Mouse (Mus musculus) layer of hippocampus, adult 11-12 months (tissue): Measurements from ENCODE around the gene Ecpas.
A peak's percentile ranks its signal among the peaks of the same experiment; 100 is the strongest.

ENCODE experiments used
- DNase-seq: peaks from one replicate; pipeline ENCODE4 v3.0.0; 2022; ENCODE audit warnings: low spot score

The Ecpas gene

DNA sequence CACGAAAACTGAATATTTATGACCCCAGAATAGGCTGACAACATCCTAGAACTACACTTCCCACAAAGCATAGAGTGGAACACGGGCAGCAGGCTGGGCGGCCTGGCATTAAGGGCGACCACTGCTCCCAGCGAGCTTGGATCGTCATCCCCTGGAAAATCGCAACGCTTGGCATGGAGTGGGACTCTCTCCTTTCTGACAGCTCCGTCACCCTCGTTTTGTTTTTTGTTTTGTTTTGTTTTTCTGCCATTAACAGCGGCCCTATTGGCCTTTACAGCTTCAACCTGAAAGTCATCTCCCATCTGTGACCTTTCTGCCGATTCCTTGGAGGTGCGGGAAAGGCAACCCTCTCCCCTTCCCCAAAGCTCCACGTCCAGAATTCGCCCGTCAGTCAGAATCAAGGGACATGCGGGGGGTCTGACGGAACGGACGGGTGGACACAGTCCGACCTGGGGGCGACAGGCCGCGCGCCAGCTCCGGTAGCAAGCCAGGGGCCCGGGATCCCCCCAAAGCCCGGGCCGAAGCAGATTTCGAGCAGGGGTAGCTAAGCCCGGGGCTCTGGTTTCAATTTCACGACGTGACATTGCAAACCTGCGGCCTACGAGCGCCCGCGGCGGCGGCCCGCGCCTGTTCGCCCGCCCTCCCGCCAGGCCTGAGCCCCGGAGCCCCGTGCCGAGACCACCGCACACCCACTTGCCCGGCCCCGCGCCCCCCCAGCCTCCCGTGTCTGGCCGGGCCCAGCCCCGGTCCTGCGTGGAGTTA is 1.3 kb downstream of the Ecpas start:
- DNase-seq, result peak; percentile 57

- no peak for DNase-seq
Measured at GRCm38 (mm10) chr4:58910175-58911068, 2.1 kb downstream of the Ecpas start.

GRCm38 (mm10) chr4:58907453-58907852 is 5.1 kb downstream of the Ecpas start:
- DNase-seq, result no peak

- no peak for DNase-seq
Measured at GRCm38 (mm10) chr4:58898318-58898717, 14.2 kb downstream of the Ecpas start.

- DNase-seq, result no peak
Measured at GRCm38 (mm10) chr4:58897436-58897835, 15.1 kb downstream of the Ecpas start.

GRCm38 (mm10) chr4:58894399-58894798 is 18.1 kb downstream of the Ecpas start:
- DNase-seq, result no peak

GRCm38 (mm10) chr4:58890035-58890782 is 22.3 kb downstream of the Ecpas start:
- DNase-seq, result no peak

- DNase-seq, result no peak
Measured at GRCm38 (mm10) chr4:58888568-58888967, 24.0 kb downstream of the Ecpas start.

- DNase-seq, result no peak
Measured at GRCm38 (mm10) chr4:58887626-58888025, 24.9 kb downstream of the Ecpas start.

DNA sequence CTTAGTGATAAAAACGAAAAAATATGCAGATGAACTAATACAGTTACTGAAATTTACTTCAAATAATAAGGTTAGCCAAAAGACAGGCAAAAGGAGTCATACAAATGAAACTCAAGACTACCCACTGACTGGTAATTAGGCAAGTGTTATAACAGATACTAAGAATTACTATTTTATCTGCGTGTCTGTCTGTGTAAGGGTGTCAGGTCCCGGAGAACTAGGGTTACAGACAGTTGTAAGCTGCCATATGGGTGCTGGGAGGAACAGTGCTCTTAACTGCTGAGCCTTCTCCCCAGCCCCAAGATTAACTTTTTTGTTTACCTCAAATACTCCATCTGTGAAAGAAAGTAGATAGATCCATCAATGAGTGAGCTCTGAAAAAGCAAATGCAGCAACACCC is 25.8 kb downstream of the Ecpas start:
- no peak for DNase-seq

DNA sequence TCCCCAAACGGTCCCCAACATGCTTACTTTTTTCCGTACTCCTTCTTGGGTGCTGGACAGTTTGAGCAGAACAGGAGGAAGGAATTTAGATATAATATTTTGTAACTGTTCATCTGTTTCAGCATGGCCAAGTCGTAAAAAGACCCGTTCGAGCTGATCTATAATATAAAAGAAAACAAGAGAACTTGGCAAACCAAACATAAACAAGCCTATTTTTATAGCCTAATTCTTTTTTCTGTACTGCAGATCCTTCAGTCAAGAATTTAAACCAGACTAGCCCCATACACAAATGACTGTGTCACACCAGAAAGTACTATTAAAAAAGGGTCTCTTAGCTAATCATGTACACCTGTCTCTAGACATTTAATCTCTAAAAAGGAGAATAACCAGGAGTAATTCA is 27.2 kb downstream of the Ecpas start:
- DNase-seq, result no peak

DNA sequence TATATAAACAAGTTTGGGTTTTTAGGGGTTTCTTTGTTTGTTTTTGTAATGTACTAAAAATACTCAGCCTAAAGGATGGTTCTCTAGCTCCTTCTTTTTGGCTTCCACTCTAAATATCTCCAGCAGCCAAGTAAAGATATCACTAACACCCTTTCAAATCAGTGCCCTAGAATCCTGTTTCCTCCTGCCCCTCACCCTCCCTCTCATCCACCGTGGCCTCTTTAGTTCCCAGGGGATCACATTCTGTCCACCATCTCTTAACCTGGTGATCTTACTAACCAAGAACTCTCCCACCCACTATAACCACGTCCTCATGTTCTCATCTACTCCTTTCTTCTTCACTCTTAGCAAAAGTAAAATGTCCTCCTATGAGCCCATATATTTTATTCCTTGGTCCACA is 28.7 kb downstream of the Ecpas start:
- DNase-seq, result no peak

- no peak for DNase-seq
Measured at GRCm38 (mm10) chr4:58874373-58874772, 38.2 kb downstream of the Ecpas start.

DNA sequence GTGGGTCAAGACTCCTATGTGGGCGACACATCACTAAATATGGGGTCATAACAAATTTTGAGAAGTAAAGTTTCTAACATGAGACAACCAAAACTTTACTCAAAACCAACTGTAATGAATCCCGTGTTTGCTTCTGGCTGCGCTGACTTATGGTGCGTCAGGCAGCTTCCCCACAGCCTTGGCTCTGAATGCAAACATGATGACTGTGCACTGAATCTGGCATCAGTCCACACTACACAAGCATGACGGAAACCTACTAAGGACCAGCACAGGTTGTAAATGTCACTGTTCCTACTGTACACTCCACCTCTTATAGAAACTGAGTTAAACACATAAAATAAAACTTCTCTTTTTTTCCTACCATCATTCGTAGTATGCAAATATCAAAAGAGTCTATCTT is 45.3 kb downstream of the Ecpas start:
- peak; percentile 14 for DNase-seq

GRCm38 (mm10) chr4:58832908-58833307 is 79.6 kb downstream of the Ecpas start:
- no peak for DNase-seq

GRCm38 (mm10) chr4:58825921-58826320 is 86.6 kb downstream of the Ecpas start:
- DNase-seq, result no peak

- no peak for DNase-seq
Measured at GRCm38 (mm10) chr4:58787616-58788015, 124.9 kb downstream of the Ecpas start, which contains the start of gene Olfr267. Gene Olfr267 (minus strand): TSS chr4:58787716.

DNA sequence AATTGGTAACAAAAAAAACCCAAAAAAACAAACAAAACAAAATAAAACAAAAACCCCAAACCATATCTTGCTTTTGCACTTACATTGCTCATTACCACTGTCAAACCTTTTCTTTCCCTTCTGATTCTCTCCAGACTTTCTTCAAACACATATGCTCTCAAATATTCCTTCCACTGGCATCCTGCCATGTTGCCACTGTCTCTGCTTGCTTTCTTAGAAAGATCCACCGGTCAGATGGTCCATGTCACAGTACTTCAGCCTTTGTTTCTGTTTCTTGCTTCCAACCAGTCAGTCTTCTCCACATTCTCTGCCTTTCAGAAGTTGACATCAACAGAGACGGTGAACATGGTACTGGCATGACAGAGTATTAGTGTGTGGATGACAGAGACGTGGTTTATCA is 125.9 kb downstream of the Ecpas start:
- no peak for DNase-seq

DNA sequence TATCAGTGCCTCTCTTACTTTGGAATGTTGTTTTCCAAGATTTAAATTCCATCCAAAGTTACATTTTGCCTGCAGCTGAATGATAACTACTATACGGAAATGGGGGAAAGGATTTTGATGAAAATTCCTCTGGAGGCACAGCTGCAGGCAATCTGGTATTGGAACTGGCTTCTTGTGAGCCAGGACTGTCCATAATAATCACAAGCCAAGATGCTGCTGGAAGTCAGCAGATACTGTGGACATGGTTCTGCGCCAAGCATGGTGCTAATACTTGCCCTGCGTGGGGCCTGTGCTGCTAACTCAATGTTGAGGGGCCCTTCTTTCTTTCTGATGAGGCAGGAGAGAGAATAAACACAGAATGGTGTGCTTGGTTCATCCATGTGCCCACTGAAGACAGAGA is 149.1 kb downstream of the Ecpas start:
- no peak for DNase-seq

DNA sequence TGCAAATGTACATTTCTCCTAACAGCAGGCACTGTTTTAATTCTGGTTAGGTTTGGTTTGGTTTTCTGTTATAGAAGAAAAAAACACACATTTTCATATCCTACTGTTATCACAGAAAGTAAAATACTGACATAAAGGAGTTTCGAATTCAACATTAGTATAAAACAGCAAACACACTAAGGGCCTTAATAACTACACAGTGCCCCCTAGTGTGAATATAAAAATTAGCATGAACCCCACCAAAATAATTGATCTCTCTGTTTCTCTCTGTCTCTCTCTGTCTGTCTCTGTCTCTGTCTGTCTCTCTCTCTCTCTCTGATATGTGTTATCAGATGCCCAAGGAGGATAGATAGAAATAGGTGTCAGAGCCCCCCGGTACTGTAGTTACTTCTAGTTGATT is 163.0 kb downstream of the Ecpas start:
- DNase-seq, result peak; percentile 7

DNA sequence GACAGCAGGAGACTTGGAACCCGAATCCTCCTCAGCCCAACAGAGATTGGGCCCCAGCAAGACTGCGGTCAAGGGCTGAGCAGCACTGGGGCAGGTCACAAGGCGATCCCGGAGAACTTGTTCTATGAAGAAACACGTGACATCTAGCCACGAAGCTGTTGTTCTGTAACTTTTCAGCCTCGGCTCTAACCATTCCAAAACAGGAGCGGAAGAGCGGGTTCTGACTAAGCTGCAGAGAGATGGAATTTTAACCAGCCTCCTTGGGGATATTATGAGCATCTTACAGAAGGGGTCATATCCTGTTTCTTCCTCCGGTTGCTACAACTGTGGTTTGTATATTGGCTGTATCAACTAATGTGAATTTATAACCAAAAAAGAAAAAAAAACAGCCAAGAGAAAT is 163.4 kb downstream of the Ecpas start:
- DNase-seq, result no peak
